Mouse (Mus musculus) G1E (cell line): ENCODE results near the gene Nacc2.

ENCODE experiments used
- CTCF ChIP-seq: IDR thresholded peaks from 2 replicates; pipeline ENCODE4 v1.5.1; 2012; ENCODE audit warnings: low read depth, low read length, inconsistent platforms, mixed read lengths
- GATA2 ChIP-seq: IDR thresholded peaks from 2 replicates; pipeline ENCODE4 v1.6.1; 2012; ENCODE audit warnings: low read depth, low read length, inconsistent platforms, borderline replicate concordance

DNA sequence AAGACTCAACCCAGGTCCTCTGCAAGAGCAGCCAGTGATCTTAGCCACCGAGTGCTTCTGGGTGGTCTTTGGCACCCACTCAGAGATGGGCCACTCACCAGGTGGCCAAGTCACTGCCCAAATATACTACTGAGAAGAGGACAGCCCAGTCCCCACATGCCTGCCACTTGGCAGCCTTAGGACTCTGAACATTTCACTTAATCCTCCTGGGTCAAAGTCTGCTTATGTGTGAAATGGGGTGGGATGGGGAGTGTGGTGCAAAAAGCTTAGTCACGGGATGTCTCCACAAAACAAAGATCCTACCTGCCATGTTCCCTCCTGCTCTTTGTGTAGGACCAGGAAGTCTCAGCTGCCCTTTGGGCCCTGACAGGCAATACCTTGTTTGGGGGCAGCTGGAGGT, 49.1 kb upstream of the Nacc2 start:
- no peak for TF ChIP-seq CTCF
- no peak for TF ChIP-seq GATA2
